Mouse (Mus musculus) c-Kit-positive CD71-negative TER-119-negative erythroid progenitor cells, embryonic 14.5 days (primary cell): ENCODE results near the gene Gm5728.
"Not testable (repeated sequence)": the region's sequence is repeated elsewhere in the genome, so short reads cannot be mapped to it uniquely, and the experiment has no call there.

Experiments used
- DNase-seq: peaks from one replicate; pipeline ENCODE4 v3.0.0-alpha.2; 2013; ENCODE audit warnings: low read depth

The Gm5728 gene

DNA sequence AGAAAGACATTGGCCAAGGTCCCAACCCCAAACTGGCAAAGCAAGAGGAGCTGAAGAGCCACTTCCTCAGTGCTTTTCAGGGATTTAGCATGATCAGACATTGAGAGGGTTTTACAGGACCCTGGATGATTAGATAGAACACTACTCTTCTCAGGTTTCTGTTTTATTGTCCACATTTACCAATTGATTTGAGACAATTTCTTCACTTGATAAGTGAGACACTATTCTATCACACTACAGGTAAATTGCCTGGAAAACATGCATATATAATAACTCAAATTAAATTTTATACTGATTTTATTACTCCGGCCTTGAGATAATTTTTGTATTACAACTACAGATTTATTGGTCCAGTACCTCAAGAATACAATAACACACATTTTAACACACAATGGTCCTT is at the start of gene Gm5728:
TSS of gene Gm5728 (minus strand) at position 101 of the 400 bp plus-strand sequence.
- not testable (repeated sequence) for DNase-seq

DNA sequence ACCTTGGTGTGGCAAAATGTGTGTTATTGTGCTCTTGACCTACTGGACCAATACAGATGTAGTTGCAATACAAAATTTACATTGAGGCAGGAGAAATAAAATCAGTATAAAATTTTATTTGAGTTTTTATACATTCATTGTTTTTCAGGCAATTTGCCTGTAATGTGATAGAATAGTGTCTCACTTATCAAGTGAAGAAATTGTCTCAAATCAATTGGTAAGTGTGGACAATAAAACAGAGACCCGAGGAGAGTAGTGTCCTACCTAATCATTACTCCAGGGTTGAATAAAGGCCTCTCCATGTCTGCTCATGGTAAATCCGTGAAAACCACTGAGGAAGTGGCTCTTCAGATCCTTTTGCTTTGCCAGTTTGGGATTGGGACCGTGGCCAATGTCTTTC is 42.4 kb upstream of the Gm5728 start, which contains the start of gene Vmn1r100:
TSS of gene Vmn1r100 (plus strand) at position 301 of the 400 bp plus-strand sequence.
- not testable (repeated sequence) for DNase-seq

DNA sequence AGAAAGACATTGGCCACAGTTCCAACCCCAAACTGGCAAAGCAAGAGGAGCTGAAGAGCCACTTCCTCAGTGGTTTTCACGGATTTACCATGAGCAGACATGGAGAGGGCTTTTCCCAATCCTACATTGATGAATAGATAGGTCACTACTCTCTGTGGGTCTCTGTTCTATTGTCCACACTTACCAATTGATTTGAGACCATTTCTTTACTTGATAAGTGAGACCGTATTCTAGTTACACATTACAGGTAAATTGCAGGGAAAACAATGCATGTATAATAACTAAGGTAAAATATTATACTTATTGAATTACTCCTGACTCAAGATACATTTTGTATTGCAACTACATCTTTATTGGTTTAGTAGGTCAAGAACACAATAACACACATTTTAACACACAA is 41.2 kb downstream of the Gm5728 start, which contains the start of gene Gm4133:
TSS of gene Gm4133 (minus strand) at position 101 of the 400 bp plus-strand sequence.
- not testable (repeated sequence) for DNase-seq
